Mouse (Mus musculus): Measurements from ENCODE around the gene Six5. TPM values are rescaled to one million over a fixed set of nuclear protein-coding genes. Genes with fewer than 3 reads are reported as not detected.

The Six5 gene
- 5.7 and 7.5 TPM in 2 replicates for polyA plus RNA-seq (2016; fragmentation: Nextera tagmentation; extraction: Ambion mirVana)

GRCm38 (mm10) chr7:19094471-19094825, at the start of gene Six5:
Gene Six5 (plus strand): TSS chr7:19094594.
- DNase-seq (ENCODE audit: low spot score): no peak
- peaks cover 54% of the 10 kb centered on the region for H3K4me1 ChIP-seq
- H3K27me3 ChIP-seq (ENCODE audit: low read depth, poor library complexity, severe bottlenecking): peaks cover 24% of the 10 kb centered on the region
- H3K4me3 ChIP-seq: peak within 1 kb of the TSS; percentile 67
- peak within 1 kb of the TSS; percentile 95 for H3K27ac ChIP-seq
- under 1% methylated on average over 34 of the region's 36 CpGs for WGBS
- peaks cover 40% of the 10 kb centered on the region for H3K36me3 ChIP-seq
- no peaks in the 10 kb centered on the region for H3K9me3 ChIP-seq (replicated peaks)

GRCm38 (mm10) chr7:19044616-19045015, 49.8 kb upstream of the Six5 start:
- Histone ChIP-seq H3K9me3 (replicated peaks) (no peaks in the 10 kb centered on the region), H3K27ac (no peak overlapping the region), H3K4me3 (no peak overlapping the region), H3K4me1 (no peaks in the 10 kb centered on the region), H3K27me3 (ENCODE audit: low read depth, poor library complexity, severe bottlenecking) (no peaks in the 10 kb centered on the region), H3K36me3 (peaks cover 99% of the 10 kb centered on the region)
- 96% methylated on average over 6 of the region's 6 CpGs for WGBS
- DNase-seq (ENCODE audit: low spot score): no peak

- Histone ChIP-seq H3K4me3 (no peak overlapping the region), H3K27me3 (ENCODE audit: low read depth, poor library complexity, severe bottlenecking) (no peaks in the 10 kb centered on the region), H3K27ac (no peak overlapping the region), H3K36me3 (peaks cover 99% of the 10 kb centered on the region), H3K9me3 (replicated peaks) (no peaks in the 10 kb centered on the region), H3K4me1 (no peaks in the 10 kb centered on the region)
- WGBS: 93% methylated on average over 11 of the region's 11 CpGs
- DNase-seq (ENCODE audit: low spot score): no peak
Observed at GRCm38 (mm10) chr7:19046286-19047069, 47.9 kb upstream of the Six5 start.

- Histone ChIP-seq H3K36me3 (peaks cover 99% of the 10 kb centered on the region), H3K9me3 (replicated peaks) (no peaks in the 10 kb centered on the region), H3K4me1 (no peaks in the 10 kb centered on the region), H3K27me3 (ENCODE audit: low read depth, poor library complexity, severe bottlenecking) (no peaks in the 10 kb centered on the region), H3K27ac (no peak overlapping the region), H3K4me3 (no peak overlapping the region)
- no peak for DNase-seq (ENCODE audit: low spot score)
- WGBS: 90% methylated on average over 14 of the region's 14 CpGs
Observed at GRCm38 (mm10) chr7:19048006-19048527, 46.3 kb upstream of the Six5 start.

- H3K27ac ChIP-seq: no peak overlapping the region
- no peaks in the 10 kb centered on the region for H3K27me3 ChIP-seq (ENCODE audit: low read depth, poor library complexity, severe bottlenecking)
- H3K9me3 ChIP-seq (replicated peaks): no peaks in the 10 kb centered on the region
- WGBS: 90% methylated on average over 5 of the region's 5 CpGs
- H3K36me3 ChIP-seq: peaks cover 99% of the 10 kb centered on the region
- H3K4me3 ChIP-seq: no peak overlapping the region
- peaks cover 6% of the 10 kb centered on the region for H3K4me1 ChIP-seq
- DNase-seq (ENCODE audit: low spot score): no peak
Observed at GRCm38 (mm10) chr7:19049252-19049651, 45.1 kb upstream of the Six5 start.

- Histone ChIP-seq H3K9me3 (replicated peaks) (no peaks in the 10 kb centered on the region), H3K4me3 (no peak overlapping the region), H3K4me1 (peaks cover 11% of the 10 kb centered on the region), H3K27me3 (ENCODE audit: low read depth, poor library complexity, severe bottlenecking) (no peaks in the 10 kb centered on the region), H3K36me3 (peaks cover 99% of the 10 kb centered on the region), H3K27ac (no peak overlapping the region)
- 90% methylated on average over 8 of the region's 8 CpGs for WGBS
- DNase-seq (ENCODE audit: low spot score): no peak
Observed at GRCm38 (mm10) chr7:19050172-19050571, 44.2 kb upstream of the Six5 start.

- H3K27me3 ChIP-seq (ENCODE audit: low read depth, poor library complexity, severe bottlenecking): no peaks in the 10 kb centered on the region
- no peak for DNase-seq (ENCODE audit: low spot score)
- H3K27ac ChIP-seq: no peak overlapping the region
- H3K9me3 ChIP-seq (replicated peaks): no peaks in the 10 kb centered on the region
- H3K4me1 ChIP-seq: peaks cover 11% of the 10 kb centered on the region
- peaks cover 96% of the 10 kb centered on the region for H3K36me3 ChIP-seq
- 77% methylated on average over 4 of the region's 4 CpGs for WGBS
- no peak overlapping the region for H3K4me3 ChIP-seq
Observed at GRCm38 (mm10) chr7:19051161-19051560, 43.2 kb upstream of the Six5 start.

GRCm38 (mm10) chr7:19052345-19053135, 41.9 kb upstream of the Six5 start:
- H3K9me3 ChIP-seq (replicated peaks): no peaks in the 10 kb centered on the region
- H3K36me3 ChIP-seq: peaks cover 89% of the 10 kb centered on the region
- no peaks in the 10 kb centered on the region for H3K27me3 ChIP-seq (ENCODE audit: low read depth, poor library complexity, severe bottlenecking)
- no peak overlapping the region for H3K27ac ChIP-seq
- peaks cover 11% of the 10 kb centered on the region for H3K4me1 ChIP-seq
- DNase-seq (ENCODE audit: low spot score): no peak
- no peak overlapping the region for H3K4me3 ChIP-seq
- 91% methylated on average over 15 of the region's 15 CpGs for WGBS

- peaks cover 11% of the 10 kb centered on the region for H3K4me1 ChIP-seq
- 91% methylated on average over 7 of the region's 7 CpGs for WGBS
- H3K36me3 ChIP-seq: peaks cover 83% of the 10 kb centered on the region
- no peaks in the 10 kb centered on the region for H3K27me3 ChIP-seq (ENCODE audit: low read depth, poor library complexity, severe bottlenecking)
- no peak for DNase-seq (ENCODE audit: low spot score)
- H3K9me3 ChIP-seq (replicated peaks): no peaks in the 10 kb centered on the region
- H3K27ac ChIP-seq: no peak overlapping the region
- no peak overlapping the region for H3K4me3 ChIP-seq
Observed at GRCm38 (mm10) chr7:19053136-19053532, 41.3 kb upstream of the Six5 start.

- Histone ChIP-seq H3K9me3 (replicated peaks) (no peaks in the 10 kb centered on the region), H3K27ac (0 out of 2 replicates have a peak within 1 kb of the TSS, but pooled peaks have one; percentile 27), H3K27me3 (ENCODE audit: low read depth, poor library complexity, severe bottlenecking) (no peaks in the 10 kb centered on the region), H3K4me3 (peak within 1 kb of the TSS; percentile 37), H3K36me3 (peaks cover 72% of the 10 kb centered on the region), H3K4me1 (peaks cover 11% of the 10 kb centered on the region)
- WGBS: 26% methylated on average over 33 of the region's 33 CpGs
- DNase-seq (ENCODE audit: low spot score): peak; percentile 82
Observed at GRCm38 (mm10) chr7:19054047-19054776, 40.2 kb upstream of the Six5 start, which contains the start of gene Rsph6a. Gene Rsph6a (plus strand): TSS chr7:19054690.

- H3K27me3 ChIP-seq (ENCODE audit: low read depth, poor library complexity, severe bottlenecking): no peaks in the 10 kb centered on the region
- H3K9me3 ChIP-seq (replicated peaks): no peaks in the 10 kb centered on the region
- H3K36me3 ChIP-seq: peaks cover 67% of the 10 kb centered on the region
- H3K4me1 ChIP-seq: peaks cover 11% of the 10 kb centered on the region
- 68% methylated on average over 9 of the region's 9 CpGs for WGBS
- peak overlapping the region; percentile 37 for H3K4me3 ChIP-seq
- H3K27ac ChIP-seq: no peak overlapping the region
- no peak for DNase-seq (ENCODE audit: low spot score)
Observed at GRCm38 (mm10) chr7:19054777-19055076, 39.7 kb upstream of the Six5 start.

- Histone ChIP-seq H3K4me3 (no peak overlapping the region), H3K27me3 (ENCODE audit: low read depth, poor library complexity, severe bottlenecking) (no peaks in the 10 kb centered on the region), H3K27ac (no peak overlapping the region), H3K9me3 (replicated peaks) (no peaks in the 10 kb centered on the region), H3K4me1 (peaks cover 11% of the 10 kb centered on the region), H3K36me3 (peaks cover 63% of the 10 kb centered on the region)
- 95% methylated on average over 8 of the region's 8 CpGs for WGBS
- DNase-seq (ENCODE audit: low spot score): no peak
Observed at GRCm38 (mm10) chr7:19055108-19055507, 39.3 kb upstream of the Six5 start.
